ENCODE assay signal across 9 mouse cellular contexts in the genomic region with DNA sequence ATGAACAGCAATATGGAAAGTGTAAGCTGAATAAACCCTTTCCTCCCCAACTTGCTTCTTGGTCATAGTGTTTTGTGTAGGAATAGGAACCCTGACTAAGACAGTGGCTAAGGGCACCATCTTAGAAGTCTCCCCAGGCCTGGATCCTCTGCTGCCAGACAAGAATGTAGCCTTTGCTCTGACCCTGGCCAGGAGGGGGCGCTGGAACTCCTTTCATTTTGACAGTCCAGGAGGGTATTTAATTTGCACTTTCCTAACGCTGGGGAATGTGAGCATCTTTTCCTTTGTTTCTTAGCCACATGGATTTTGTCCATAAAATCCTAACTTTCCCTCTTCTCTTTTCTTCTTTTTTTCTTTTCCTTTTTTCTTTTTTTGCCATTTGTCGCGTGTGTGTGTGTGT. TPM values are rescaled to one million over a fixed set of nuclear protein-coding genes. Genes with fewer than 3 reads are reported as not detected.
DNase-seq lines count a peak whose midpoint lies in the region; ATAC-seq lines count a peak whose summit lies in the region.
"Had no signal": no experiment of that assay in that cellular context is flagged by ENCODE, and none has a peak within 500 bp of the region (broad histone marks: within the 10 kb centered on the region; RNA-seq: fewer than 3 reads in every experiment).

No protein-coding gene starts in this region.

- no peaks in the 10 kb centered on the region for H3K27me3 ChIP-seq in midbrain, embryonic 14.5 days (ENCODE audit: control insufficient read depth, insufficient read depth, low read length)
- H3K27me3 ChIP-seq in midbrain, embryonic 13.5 days, result no peaks in the 10 kb centered on the region
- H3K27me3 ChIP-seq in liver, embryonic 11.5 days (replicated peaks; ENCODE audit: control insufficient read depth, insufficient read depth, low read length), result no peaks in the 10 kb centered on the region; the same call in 1 of the 2 replicates

- no peaks in the 10 kb centered on the region for H3K36me3 ChIP-seq in midbrain, embryonic 14.5 days (ENCODE audit: control insufficient read depth, insufficient read depth, low read length)
- no peaks in the 10 kb centered on the region for H3K36me3 ChIP-seq in midbrain, embryonic 13.5 days
- no peaks in the 10 kb centered on the region for H3K36me3 ChIP-seq in liver, embryonic 11.5 days (ENCODE audit: control insufficient read depth, insufficient read depth, low read length)

- no peak overlapping the region for H3K27ac ChIP-seq in midbrain, embryonic 14.5 days (replicated peaks; ENCODE audit: low read depth, low read length)
- H3K27ac ChIP-seq in midbrain, embryonic 13.5 days, result no peak overlapping the region
- H3K27ac ChIP-seq in liver, embryonic 11.5 days (ENCODE audit: low read depth, low read length), result no peak overlapping the region

- H3K4me2 ChIP-seq in midbrain, embryonic 14.5 days (ENCODE audit: low read length), result no peak overlapping the region
- no peak overlapping the region for H3K4me2 ChIP-seq in midbrain, embryonic 13.5 days (replicated peaks)
- H3K4me2 ChIP-seq in liver, embryonic 11.5 days, result no peak overlapping the region

- no peak overlapping the region for H3K4me3 ChIP-seq in midbrain, embryonic 14.5 days (replicated peaks; ENCODE audit: low read depth, low read length)
- no peak overlapping the region for H3K4me3 ChIP-seq in midbrain, embryonic 13.5 days (replicated peaks)
- H3K4me3 ChIP-seq in liver, embryonic 11.5 days (ENCODE audit: low read depth, low read length), result no peak overlapping the region
- H3K4me3 ChIP-seq: megakaryocyte, embryonic 14.5 days had no signal

- ATAC-seq in midbrain, embryonic 14.5 days (ENCODE audit: low FRiP score, low TSS enrichment), result no peak
- no peak for ATAC-seq in midbrain, embryonic 13.5 days
- ATAC-seq in liver, embryonic 11.5 days (replicated peaks; ENCODE audit: low FRiP score), result no peak

- 47% methylated on average over 4 of the region's 4 CpGs for WGBS in midbrain, embryonic 14.5 days
- 48% methylated on average over 4 of the region's 4 CpGs for WGBS in midbrain, embryonic 13.5 days
- WGBS in liver, embryonic 11.5 days, result 42% methylated on average over 4 of the region's 4 CpGs

- DNase-seq in midbrain, embryonic 14.5 days, result peak; percentile 67
- peak; percentile 21 for DNase-seq in adrenal gland, adult 8-10 months
- DNase-seq in embryo, embryonic 11 days, result peak; percentile 71
- peak; percentile 88 for DNase-seq in heart, postnatal 4 days
- DNase-seq in liver, embryonic 11.5 days (ENCODE audit: low spot score), result peak; percentile 59
- peak; percentile 44 for DNase-seq in right cerebral cortex, postnatal 25 days
- peak; percentile 23 for DNase-seq in yolk sac, embryonic 10.5 days (ENCODE audit: low spot score)

- H3K9me3 ChIP-seq in midbrain, embryonic 14.5 days (ENCODE audit: control insufficient read depth, low read length), result no peaks in the 10 kb centered on the region
- no peaks in the 10 kb centered on the region for H3K9me3 ChIP-seq in midbrain, embryonic 13.5 days
- H3K9me3 ChIP-seq in liver, embryonic 11.5 days (ENCODE audit: control insufficient read depth, low read length), result no peaks in the 10 kb centered on the region
- H3K9me3 ChIP-seq: megakaryocyte, embryonic 14.5 days had no signal

- H3K9ac ChIP-seq in midbrain, embryonic 14.5 days (replicated peaks; ENCODE audit: low read length), result no peak overlapping the region
- no peak overlapping the region for H3K9ac ChIP-seq in midbrain, embryonic 13.5 days (replicated peaks)
- no peak overlapping the region for H3K9ac ChIP-seq in liver, embryonic 11.5 days (ENCODE audit: low read depth, low read length)

- peaks cover 18% of the 10 kb centered on the region for H3K4me1 ChIP-seq in midbrain, embryonic 14.5 days (ENCODE audit: control insufficient read depth, insufficient read depth, low read length)
- H3K4me1 ChIP-seq in midbrain, embryonic 13.5 days (replicated peaks), result peaks cover 28% of the 10 kb centered on the region
- H3K4me1 ChIP-seq in liver, embryonic 11.5 days (replicated peaks; ENCODE audit: control insufficient read depth, insufficient read depth, low read length), result no peaks in the 10 kb centered on the region
- H3K4me1 ChIP-seq: megakaryocyte, embryonic 14.5 days had no signal

RNA-seq across cellular contexts. Expression of a gene that starts 18.7 kb away (rescaled TPM):
- 10.7 and 12.0 TPM in 2 replicates for polyA plus RNA-seq in midbrain, embryonic 14.5 days (2014; fragmentation: Nextera tagmentation; extraction: Ambion mirVana)
- polyA plus RNA-seq in midbrain, embryonic 13.5 days (2015; fragmentation: Nextera tagmentation; extraction: Ambion mirVana), result 9.4 and 10.6 TPM in 2 replicates
- 10 to 100 TPM in 2 of 4 experiments, 1 to 10 TPM in 2; 5.4 to 12.6 (median 9.4) TPM for total RNA-seq in adrenal gland, adult 8-10 months (2022)
- total RNA-seq in heart, postnatal 4 days (2021), result 1 to 10 TPM; 1.1 to 1.3 TPM
- 0.29 and 0.45 TPM in 2 replicates for polyA plus RNA-seq in liver, embryonic 11.5 days (2014; fragmentation: Nextera tagmentation; extraction: Ambion mirVana)

Comparison
In these comparisons a context has a peak if more than half of its experiments do, and no peak if none do; other contexts are left out.
1. DNase-seq: peak in every context shown above with its lines; median percentile 88 in heart, postnatal 4 days; 71 in embryo, embryonic 11 days; 67 in midbrain, embryonic 14.5 days; 59 in liver, embryonic 11.5 days; 44 in right cerebral cortex, postnatal 25 days; 23 in yolk sac, embryonic 10.5 days; 21 in adrenal gland, adult 8-10 months.